Mouse (Mus musculus) midbrain, embryonic 13.5 days (tissue): ENCODE results near the gene Emp2. TPM values are rescaled to one million over a fixed set of nuclear protein-coding genes. Genes with fewer than 3 reads are reported as not detected.
"Not testable (repeated sequence)": the region's sequence is repeated elsewhere in the genome, so short reads cannot be mapped to it uniquely, and the experiment has no call there.

Experiments
- ATAC-seq: fragments of 200-750 bp; cut with Nextera tagmentation; 2 replicates; pipeline ENCODE4 v1.8.0; 2017; ENCODE audit warnings: mild to moderate bottlenecking, moderate TSS enrichment, moderate library complexity
- H3K27ac ChIP-seq: fragments of 300-500 bp; sonication (generic); 2 replicates; pipeline ENCODE4 v1.5.1; 2015; ENCODE audit warnings: inconsistent platforms, mild to moderate bottlenecking, moderate library complexity
- H3K27me3 ChIP-seq: fragments of 300-500 bp; sonication (generic); 2 replicates; pipeline ENCODE4 v1.6.1; 2015; ENCODE audit warnings: mild to moderate bottlenecking, inconsistent platforms
- H3K36me3 ChIP-seq: fragments of 300-500 bp; sonication (generic); 2 replicates; pipeline ENCODE4 v1.6.1; 2015; ENCODE audit warnings: mild to moderate bottlenecking, inconsistent platforms
- H3K4me1 ChIP-seq: fragments of 300-500 bp; sonication (generic); replicated peaks from 2 replicates; pipeline ENCODE4 v1.6.1; 2015; ENCODE audit warnings: inconsistent platforms
- H3K4me2 ChIP-seq: fragments of 300-500 bp; sonication (generic); replicated peaks from 2 replicates; pipeline ENCODE4 v1.6.1; 2015; ENCODE audit warnings: moderate library complexity, mild to moderate bottlenecking, inconsistent platforms
- H3K4me3 ChIP-seq: fragments of 300-500 bp; sonication (generic); replicated peaks from 2 replicates; pipeline ENCODE4 v1.5.1; 2015; ENCODE audit warnings: mild to moderate bottlenecking, inconsistent platforms
- H3K9ac ChIP-seq: fragments of 300-500 bp; sonication (generic); replicated peaks from 2 replicates; pipeline ENCODE4 v1.6.1; 2015; ENCODE audit warnings: mild to moderate bottlenecking, inconsistent platforms
- H3K9me3 ChIP-seq: fragments of 300-500 bp; sonication (generic); 2 replicates; pipeline ENCODE4 v1.6.1; 2016; ENCODE audit warnings: mild to moderate bottlenecking, inconsistent platforms
- WGBS: fragments of 180-500 bp; shearing (Covaris S2); methylation state at CpG from one replicate; pipeline ENCODE4 v1.1.7; 2015; 5-methylcytosine and 5-hydroxymethylcytosine counted together
- microRNA-seq: library from miRNA; unstranded; fragments of <30 nt; microRNA quantifications from one replicate; pipeline ENCODE4, GENCODE M21; 2016
- polyA plus RNA-seq: library from polyadenylated mRNA; unstranded; fragments of >200 nt; fragmentation: Nextera tagmentation; extraction: Ambion mirVana; gene quantifications from 2 replicates; pipeline ENCODE4 v1.2.1, GENCODE M21; 2015

Emp2 gene
- polyA plus RNA-seq, 1 experiment from 2014 or later = 3.1 TPM

DNA sequence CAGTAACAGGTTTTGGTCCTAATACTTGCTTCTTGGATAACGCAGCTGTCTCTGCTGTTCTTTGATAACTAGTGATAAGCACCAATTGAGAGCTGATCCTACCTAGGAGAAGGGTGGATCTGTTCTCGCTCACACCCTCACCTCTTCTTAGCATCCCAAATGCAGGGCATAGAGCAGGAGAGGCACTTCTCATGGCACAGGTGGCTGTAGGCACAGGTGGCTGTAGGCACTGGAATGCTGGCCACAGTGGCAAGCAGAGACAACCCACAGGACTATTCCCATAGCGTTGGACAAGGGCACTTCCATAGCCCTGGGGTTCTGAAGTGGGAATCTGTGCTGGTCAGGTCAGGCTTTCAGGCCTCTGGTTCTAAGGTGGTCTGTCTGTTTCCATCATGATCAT lies 31.9 kb downstream of the Emp2 start:
- Histone ChIP-seq H3K9me3 (no peaks in the 10 kb centered on the region), H3K27me3 (no peaks in the 10 kb centered on the region), H3K27ac (no peak overlapping the region), H3K9ac (no peak overlapping the region), H3K36me3 (no peaks in the 10 kb centered on the region), H3K4me2 (no peak overlapping the region), H3K4me3 (no peak overlapping the region), H3K4me1 (no peaks in the 10 kb centered on the region)
- ATAC-seq = no peak
- WGBS = 83% methylated on average over 3 of the region's 3 CpGs

DNA sequence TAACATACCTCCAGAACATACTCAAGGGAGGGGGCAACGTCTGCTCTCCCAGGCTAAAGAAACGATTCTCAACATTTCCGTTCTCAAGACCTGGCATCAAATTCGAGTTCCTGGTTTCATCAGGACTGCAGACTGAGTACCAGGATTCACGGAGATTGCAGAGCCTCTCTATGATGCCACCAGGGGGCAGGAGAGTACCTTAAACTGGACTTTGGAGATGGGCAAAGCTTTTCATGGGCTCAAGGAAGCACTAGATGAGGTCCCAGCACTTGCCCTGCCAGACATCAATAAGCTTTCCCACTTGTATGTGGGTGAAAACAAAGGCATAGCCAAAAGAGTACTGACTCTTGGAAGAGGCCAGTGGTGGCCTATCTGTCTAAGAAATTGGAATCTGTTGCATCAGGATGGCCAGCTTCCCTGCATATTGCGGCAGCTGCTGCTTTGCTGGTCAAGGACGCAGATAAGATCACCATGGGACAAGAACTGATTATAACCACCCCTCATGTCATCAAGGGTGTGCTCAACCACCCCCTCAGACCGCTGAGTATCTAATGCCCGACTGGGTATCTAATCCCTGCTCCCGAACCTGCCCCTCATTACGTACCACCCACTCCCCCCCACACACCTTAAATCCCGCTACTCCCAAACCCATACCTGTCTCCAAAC lies 33.3 kb downstream of the Emp2 start:
- no peaks in the 10 kb centered on the region for H3K27me3 ChIP-seq
- no peak overlapping the region for H3K4me3 ChIP-seq
- H3K4me1 ChIP-seq = no peaks in the 10 kb centered on the region
- no peaks in the 10 kb centered on the region for H3K36me3 ChIP-seq
- no peak overlapping the region for H3K27ac ChIP-seq
- H3K9ac ChIP-seq = no peak overlapping the region
- H3K9me3 ChIP-seq = no peaks in the 10 kb centered on the region
- WGBS = 52% methylated on average over 12 of the region's 12 CpGs
- H3K4me2 ChIP-seq = no peak overlapping the region
- no peak for ATAC-seq

GRCm38 (mm10) chr16:10276778-10277177 lies 37.0 kb downstream of the Emp2 start:
- H3K4me1 ChIP-seq, H3K27me3 ChIP-seq, H3K4me2 ChIP-seq, ATAC-seq, H3K4me3 ChIP-seq, H3K9ac ChIP-seq, H3K36me3 ChIP-seq, H3K27ac ChIP-seq: not testable (repeated sequence)
- WGBS = 89% methylated on average over 5 of the region's 5 CpGs
- peaks cover 10% of the 10 kb centered on the region for H3K9me3 ChIP-seq

GRCm38 (mm10) chr16:10274465-10274864 lies 39.3 kb downstream of the Emp2 start:
- ATAC-seq = no peak

GRCm38 (mm10) chr16:10272256-10272655 lies 41.5 kb downstream of the Emp2 start:
- Histone ChIP-seq H3K4me1 (no peaks in the 10 kb centered on the region), H3K36me3 (no peaks in the 10 kb centered on the region), H3K9ac (no peak overlapping the region), H3K27me3 (no peaks in the 10 kb centered on the region), H3K9me3 (peaks cover 10% of the 10 kb centered on the region), H3K4me2 (no peak overlapping the region), H3K27ac (no peak overlapping the region), H3K4me3 (no peak overlapping the region)
- WGBS = 24% methylated on average over 3 of the region's 3 CpGs
- no peak for ATAC-seq

More at GRCm38 (mm10) chr16:10274465-10274864, 39.3 kb downstream of the Emp2 start:
- Histone ChIP-seq H3K27ac (no peak overlapping the region), H3K9me3 (peaks cover 10% of the 10 kb centered on the region), H3K9ac (no peak overlapping the region), H3K27me3 (no peaks in the 10 kb centered on the region), H3K4me1 (no peaks in the 10 kb centered on the region), H3K36me3 (no peaks in the 10 kb centered on the region), H3K4me3 (no peak overlapping the region), H3K4me2 (no peak overlapping the region)
- 69% methylated on average over 4 of the region's 4 CpGs for WGBS

- ATAC-seq = no peak
- peaks cover 5% of the 10 kb centered on the region for H3K4me1 ChIP-seq
- H3K9me3 ChIP-seq = no peaks in the 10 kb centered on the region
- no peak overlapping the region for H3K9ac ChIP-seq
- H3K4me3 ChIP-seq = no peak overlapping the region
- no peak overlapping the region for H3K4me2 ChIP-seq
- 11% methylated on average over 1 of the region's 1 CpGs for WGBS
- H3K27me3 ChIP-seq = no peaks in the 10 kb centered on the region
- H3K27ac ChIP-seq = no peak overlapping the region
- H3K36me3 ChIP-seq = no peaks in the 10 kb centered on the region
These were observed 59.8 kb downstream of the Emp2 start for GRCm38 (mm10) chr16:10253993-10254392.

GRCm38 (mm10) chr16:10236601-10237000 lies 77.2 kb downstream of the Emp2 start:
- no peaks in the 10 kb centered on the region for H3K4me1 ChIP-seq

More at GRCm38 (mm10) chr16:10236601-10237000, 77.2 kb downstream of the Emp2 start:
- no peak overlapping the region for H3K27ac ChIP-seq
- H3K9me3 ChIP-seq = no peaks in the 10 kb centered on the region
- no peak overlapping the region for H3K4me2 ChIP-seq
- H3K36me3 ChIP-seq = no peaks in the 10 kb centered on the region
- no peak overlapping the region for H3K4me3 ChIP-seq
- no peak for ATAC-seq
- no peaks in the 10 kb centered on the region for H3K27me3 ChIP-seq
- H3K9ac ChIP-seq = no peak overlapping the region

Small RNA genes within 50 kb of the gene (microRNA-seq; reads per million reads assigned to microRNA genes)
- gene Gm22932 = not detected

Other genes starting within 250 kb of the Emp2 start
- not detected in 2 replicates for gene Rpl39l, start 143.7 kb downstream of the Emp2 start, polyA plus RNA-seq
- gene Atf7ip2, start 121.3 kb downstream of the Emp2 start, polyA plus RNA-seq = 0.23 and 0.28 TPM in 2 replicates
- gene Tekt5, start 81.5 kb upstream of the Emp2 start, polyA plus RNA-seq = 2.1 and 2.9 TPM in 2 replicates
- gene Nubp1, start 98.0 kb upstream of the Emp2 start, polyA plus RNA-seq = 52.2 and 53.3 TPM in 2 replicates
- gene Tvp23a, start 133.4 kb upstream of the Emp2 start, polyA plus RNA-seq = 42.9 and 44.1 TPM in 2 replicates
- 0.40 and 0.67 TPM in 2 replicates for gene Ciita, start 166.1 kb upstream of the Emp2 start, polyA plus RNA-seq
- 14.8 and 18.2 TPM in 2 replicates for gene Dexi, start 229.1 kb upstream of the Emp2 start, polyA plus RNA-seq
- gene Clec16a, start 231.4 kb upstream of the Emp2 start, polyA plus RNA-seq = 65.7 and 70.2 TPM in 2 replicates